Mouse (Mus musculus) embryonic fibroblast, embryonic 13.5 days (primary cell): ENCODE data around the gene Cdk5r1.

Experiments
- CTCF ChIP-seq: IDR thresholded peaks from 2 replicates; pipeline ENCODE4 v1.5.1; 2011; ENCODE audit warnings: mild to moderate bottlenecking, control low read depth, low read length, moderate library complexity, borderline replicate concordance; ENCODE audit not compliant: insufficient read depth
- POLR2A ChIP-seq: IDR thresholded peaks from 2 replicates; pipeline ENCODE4 v1.6.1; 2011; ENCODE audit warnings: low read depth, mild to moderate bottlenecking, control low read depth, low read length, moderate library complexity

DNA sequence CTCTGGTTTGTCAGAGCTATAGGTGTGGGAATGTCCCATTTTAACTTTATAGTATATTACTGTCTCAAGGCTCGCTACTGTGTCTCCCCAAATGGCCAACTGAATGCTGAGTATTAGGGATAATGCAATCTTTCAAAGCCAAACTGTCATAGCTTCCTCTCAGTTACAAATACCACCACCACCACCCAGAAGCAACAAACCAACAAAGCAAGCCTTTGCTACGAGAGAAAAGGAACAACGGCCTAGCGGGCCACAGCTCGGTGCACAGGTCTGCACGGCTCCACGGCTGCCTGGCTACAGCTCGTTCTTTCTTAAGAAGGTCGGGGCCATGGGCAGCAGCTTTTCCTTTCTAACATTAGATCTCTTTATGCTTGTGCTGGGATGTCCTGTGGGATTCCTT, 18.0 kb downstream of the Cdk5r1 start:
- TF ChIP-seq CTCF (no peak), POLR2A (no peak)
